Mouse (Mus musculus) kidney, postnatal 14 days (tissue): ENCODE measurements at regions not wholly inside any gene's neighbourhood (a gene's known extent, or its start where the extent isn't known, plus 50 kb on each side); places are given as distances from the start of the nearest gene placed in this dataset.

Experiments used
- DNase-seq: peaks from one replicate; pipeline ENCODE4 v3.0.0; 2022; ENCODE audit warnings: mixed read lengths

DNA sequence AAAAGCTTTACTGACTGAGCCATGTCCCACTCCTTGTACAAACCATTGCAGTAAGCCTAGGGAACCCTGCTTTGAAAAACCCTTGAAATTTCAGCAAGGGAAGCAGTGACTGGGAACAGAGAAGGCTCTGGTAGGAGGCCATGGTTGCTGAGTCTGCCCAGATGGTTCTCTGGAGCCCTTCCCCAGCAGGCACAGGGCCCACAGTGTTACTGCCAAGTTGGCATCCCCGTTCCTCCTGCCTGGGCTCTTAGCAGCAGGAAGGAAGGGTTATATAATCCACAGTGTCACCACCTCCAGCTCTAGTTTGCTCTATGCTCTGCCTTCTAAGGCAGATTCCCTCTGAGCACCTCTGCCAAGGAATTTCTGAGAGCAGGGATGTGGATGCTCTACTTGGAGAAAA is 349.4 kb upstream of the Auts2 start:
- no peak for DNase-seq

DNA sequence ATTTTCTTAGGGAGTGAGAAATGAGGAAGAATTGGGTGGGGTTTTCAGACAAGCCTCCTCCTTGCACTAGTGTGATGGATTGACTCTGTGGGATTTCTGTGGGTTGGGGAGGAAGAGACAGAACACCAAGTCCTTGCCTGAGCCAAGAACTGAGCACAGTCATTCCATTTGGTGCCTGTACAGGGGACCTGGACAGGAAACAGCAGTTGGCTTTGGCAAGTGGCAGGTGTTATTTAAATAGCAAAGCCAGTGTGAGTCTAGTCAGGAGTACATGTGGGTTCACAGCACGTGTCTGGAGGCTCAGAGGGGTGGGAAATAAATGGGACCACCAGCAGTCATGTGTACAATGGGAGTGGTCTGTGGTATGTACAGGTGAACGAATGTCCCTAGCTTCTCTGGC is 341.0 kb upstream of the Auts2 start:
- no peak for DNase-seq

DNA sequence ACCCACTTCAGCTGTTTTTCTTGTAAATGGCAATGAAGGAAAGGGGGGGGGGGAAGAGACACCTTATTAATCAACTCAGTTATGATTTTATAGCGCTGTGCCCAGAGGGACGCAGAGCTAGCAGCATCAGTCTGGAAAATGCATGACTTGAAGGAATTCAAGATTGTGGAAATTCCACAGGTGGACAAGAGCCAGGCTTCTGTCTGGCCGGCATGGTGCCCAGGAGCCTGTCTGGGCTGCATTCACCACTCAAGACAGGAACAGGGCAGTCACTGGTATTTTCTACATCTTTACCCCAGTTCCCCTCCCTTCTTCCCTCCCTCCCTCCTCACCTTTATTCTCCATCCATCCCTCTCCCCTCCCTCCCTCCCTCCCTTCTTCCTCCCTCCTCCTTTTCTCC is 339.1 kb upstream of the Auts2 start:
- DNase-seq, result peak; percentile 10

DNA sequence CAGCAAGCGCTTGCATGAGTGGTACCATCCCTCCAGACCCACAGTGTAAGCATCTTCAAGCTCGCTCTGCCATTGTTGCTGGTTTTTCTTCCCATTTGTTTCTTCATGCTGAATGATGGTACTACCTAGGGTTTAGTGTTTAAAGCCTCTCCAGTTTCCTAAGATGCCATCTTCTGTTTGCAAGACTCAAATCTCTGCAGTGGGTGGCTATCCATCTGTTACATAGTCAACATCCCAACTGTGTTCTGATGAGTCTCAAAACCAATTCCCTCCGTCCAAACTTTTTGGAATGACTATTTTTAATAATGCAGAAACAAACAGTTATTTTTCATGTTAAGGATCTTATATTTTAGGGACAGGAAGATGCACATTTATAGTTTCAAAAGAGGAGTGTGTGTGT is 338.0 kb upstream of the Auts2 start:
- DNase-seq, result no peak

DNA sequence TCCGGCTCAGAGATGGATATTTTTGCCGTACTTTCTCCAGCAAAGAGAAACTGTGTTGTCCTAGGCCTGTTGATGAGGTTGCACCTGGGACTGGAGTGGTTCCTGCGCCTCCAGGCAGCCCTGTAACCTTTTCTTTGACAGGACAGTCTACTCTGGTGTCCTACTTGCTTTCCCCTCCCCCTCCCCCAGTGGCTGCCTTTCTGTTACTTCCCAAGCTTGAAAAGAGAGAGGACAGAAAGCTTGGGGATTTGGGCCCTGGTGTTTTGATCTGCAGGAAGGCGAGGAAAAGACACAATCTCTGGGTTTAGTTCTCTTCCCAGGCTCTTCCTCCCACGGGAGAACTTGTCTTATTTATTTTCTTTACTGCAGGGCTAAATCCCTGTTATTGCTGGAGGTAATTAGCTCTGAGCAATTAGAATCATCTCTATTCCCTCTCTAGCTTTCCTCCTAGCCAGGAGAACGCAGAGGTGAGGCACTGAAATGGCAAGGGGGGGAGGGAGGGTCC is 333.2 kb upstream of the Auts2 start:
- DNase-seq, result no peak

DNA sequence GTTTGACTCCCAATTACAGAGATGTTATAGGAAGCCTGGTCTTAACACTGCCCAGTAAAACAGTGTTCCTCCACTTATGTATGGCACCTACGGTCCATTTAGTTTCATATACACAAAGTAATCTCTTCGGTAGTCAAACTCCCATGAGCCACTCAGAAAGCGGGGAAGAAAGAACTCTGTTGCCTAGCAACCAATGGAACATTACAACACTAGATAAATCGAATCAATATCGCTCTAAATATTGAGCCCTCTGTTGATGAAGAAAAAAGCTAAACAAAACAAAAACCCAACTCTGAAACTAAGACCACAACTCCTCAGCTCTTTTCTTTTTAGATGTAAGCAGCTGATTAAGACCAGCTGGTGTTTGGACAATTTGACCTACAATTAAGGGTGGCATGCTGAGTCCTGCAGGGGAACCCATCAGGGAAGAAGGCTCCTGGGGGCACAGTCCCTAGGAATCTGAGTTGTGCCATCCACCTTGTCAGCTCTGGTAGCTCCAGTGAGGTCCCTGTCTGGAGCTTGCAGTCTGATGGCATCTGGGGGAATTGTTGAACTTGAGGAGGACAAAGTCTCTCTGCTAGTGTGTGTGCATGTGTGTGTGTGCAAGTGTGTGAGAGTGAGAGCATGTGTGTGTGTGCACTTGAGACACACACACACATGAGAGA is 315.8 kb upstream of the Auts2 start:
- no peak for DNase-seq

DNA sequence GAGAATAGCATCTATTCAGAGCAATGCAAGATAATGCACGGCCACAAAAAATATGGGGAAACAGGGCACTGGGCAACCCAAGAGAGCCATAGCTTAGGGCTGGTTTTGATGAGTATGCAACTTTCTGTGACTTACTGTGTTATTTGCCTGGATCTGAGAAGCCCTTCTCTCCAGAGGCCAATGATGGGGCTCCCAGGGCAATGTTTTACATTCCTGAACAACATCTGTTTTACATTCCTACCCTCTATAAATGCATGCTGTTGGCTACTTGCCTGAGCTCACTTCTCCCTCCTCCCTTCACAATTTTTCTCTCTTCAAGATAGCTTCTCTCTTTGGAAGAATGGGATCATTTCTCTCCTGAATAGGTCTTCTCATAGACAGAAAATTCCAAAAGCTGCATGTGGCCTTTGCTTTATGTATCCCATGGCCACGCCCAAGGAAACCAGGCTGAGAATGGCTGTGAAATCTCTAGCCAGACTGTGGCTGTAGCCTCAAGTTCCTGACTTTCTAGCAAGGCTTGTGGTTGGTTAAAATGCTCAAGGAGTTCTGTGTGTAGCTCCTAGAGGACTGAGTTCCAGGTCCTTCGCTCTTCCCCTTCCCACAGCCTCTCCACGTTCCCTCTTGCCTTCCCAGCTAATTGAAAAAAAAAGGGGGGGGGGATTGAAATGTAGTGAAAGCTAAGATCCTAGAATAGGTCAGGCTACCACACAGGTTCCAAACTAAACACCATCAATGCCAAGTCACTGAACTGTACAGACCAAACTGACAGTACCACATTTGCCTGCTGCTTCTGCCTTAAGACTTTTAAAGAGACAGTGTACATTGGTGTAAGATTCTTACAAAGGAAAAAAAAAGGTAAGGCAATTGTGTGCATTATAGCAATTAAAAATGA is 312.7 kb upstream of the Auts2 start:
- DNase-seq, result no peak

DNA sequence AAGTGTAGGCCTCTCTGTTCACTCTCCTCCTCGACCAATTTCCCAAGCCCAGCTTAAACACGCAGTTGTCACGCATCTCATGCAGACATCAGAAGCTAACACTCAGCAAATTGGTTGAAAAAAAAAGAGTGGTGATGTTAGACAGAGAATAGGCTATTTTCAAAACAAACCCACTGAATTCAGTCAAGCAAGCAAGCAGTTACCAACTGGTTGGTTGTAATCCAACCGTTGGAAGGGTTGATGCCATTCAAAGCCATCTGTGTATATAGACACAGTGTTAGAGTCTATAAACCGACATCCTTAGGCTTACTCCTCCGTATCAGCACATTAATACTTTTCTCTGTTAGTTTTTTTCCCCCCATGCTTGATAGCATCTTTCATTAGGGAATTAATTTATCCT is 307.6 kb upstream of the Auts2 start:
- DNase-seq, result no peak

DNA sequence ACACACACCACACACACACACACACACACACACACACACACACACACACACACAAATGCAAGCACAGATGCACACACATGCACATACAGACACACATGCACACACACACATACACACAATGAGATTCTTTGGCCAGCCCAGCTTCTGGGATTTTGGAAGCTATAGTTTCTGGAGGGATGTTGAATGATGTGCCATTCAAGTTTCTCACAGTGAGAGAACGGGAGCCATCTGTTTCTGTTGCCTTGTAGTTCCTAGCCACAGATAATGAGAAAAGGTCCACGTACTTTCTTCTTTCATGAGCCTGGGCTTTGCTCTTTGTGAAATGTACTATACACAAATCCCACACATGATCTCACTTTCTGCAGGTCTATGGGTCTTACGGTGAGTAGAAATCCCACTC is 304.9 kb upstream of the Auts2 start:
- DNase-seq, result no peak

DNA sequence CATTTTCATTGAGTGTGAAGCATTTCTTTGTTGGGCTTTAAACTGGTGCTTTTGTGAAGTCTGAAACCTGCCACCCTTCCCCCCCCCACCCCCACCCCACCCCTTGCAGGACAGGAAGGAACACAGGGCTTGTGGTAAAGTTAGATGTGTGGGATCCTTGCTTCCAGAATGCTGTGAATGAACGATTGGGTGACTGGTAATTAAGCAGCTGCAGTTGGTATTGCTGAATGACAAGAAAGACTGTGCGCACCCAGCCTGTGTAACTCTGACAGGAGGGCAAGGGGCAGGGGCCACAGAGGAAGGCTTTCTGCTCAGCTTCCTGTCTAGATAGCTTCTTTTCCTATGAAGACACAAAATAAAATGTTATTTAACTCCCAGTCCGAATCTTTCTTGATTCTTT is 300.1 kb upstream of the Auts2 start:
- no peak for DNase-seq

DNA sequence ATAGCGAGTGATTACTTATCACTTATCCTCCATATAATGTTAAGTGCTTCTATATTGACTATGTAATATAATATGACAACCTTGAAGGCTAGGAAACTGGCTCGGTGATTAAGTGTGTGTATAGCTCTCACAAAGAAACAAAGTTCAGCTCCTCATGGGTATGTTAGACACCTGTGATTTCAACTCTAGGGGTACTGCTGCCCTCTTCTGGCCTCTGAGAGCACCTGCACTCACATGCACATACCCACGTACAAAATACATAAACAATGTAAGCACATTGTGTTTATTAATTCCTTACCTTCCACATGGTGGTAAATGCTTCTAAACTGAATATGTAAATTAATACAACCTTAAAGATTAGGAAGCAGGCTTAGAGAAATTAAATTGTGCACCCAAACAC is 298.6 kb upstream of the Auts2 start:
- no peak for DNase-seq

DNA sequence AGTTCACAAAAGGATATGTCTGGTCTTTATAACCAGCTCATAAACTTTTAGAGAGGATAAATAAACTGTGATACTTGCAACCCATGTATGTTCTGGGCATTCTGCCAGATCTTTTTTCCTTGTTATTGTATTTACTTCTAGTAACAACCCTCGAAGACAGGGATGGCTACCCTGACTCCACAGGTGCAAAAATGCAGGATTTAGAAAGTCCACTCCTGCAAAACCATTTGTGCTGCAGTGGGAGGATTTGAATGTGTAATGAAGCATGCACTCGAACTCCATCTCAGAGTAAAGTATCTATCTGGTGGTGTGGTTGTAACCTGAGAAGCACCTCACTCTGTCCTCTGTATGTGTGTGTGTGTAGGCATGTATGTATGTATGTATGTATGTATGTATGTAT is 294.3 kb upstream of the Auts2 start:
- DNase-seq, result no peak

DNA sequence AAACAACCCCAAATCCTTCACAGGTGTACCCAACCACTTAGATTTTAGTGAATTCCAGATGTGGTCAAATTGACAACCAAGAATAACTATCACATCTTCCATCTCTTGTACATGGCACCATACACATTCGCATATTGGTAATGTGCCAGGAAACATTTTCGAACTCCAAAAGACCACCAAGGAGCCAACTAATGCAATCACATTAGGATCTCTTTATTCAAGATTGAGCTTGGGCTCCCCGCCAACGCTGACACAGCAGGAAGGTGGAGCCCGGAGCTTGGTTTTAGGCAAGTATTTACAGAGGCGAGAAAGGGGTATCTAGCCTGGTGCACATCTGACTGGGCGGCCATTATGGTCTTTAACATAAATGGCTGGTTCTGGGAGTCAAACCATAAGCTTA is 285.8 kb upstream of the Auts2 start:
- no peak for DNase-seq

DNA sequence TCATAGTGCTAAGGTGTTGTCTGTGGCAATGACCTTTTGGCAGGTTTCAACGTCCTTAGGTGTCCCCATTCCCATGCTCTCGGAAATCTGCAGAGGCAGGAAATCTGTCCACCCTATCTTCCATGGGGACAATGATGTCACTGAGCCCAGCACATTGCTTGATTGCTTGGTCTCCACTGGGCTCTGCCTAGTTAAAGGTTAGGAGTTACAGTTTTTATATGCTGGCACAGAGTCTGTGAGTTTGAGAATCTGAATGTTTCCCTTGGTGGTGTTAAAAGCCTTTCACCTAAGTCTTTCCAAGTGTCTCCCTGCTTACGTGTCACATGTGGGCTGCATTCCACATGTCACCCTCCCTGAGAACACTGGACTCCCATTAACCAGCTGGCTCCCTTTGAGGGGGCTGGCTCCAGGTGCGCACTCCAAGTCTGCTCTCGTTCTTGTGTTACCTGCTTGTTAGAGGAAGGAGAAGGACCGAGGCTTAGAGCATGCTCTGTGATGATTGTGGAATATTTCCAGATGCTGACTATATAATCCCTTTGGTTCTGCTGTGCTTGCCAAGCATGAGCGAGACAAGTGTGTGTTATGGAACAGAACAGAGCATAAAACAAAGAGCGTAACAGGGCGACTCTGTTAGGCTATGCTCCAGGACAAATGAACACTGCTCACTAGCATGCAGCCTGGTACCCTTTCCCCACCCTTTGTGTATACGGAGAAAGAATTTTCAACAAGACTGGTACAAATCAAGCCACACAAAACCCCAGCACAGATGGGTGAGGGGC is 284.6 kb upstream of the Auts2 start:
- no peak for DNase-seq

DNA sequence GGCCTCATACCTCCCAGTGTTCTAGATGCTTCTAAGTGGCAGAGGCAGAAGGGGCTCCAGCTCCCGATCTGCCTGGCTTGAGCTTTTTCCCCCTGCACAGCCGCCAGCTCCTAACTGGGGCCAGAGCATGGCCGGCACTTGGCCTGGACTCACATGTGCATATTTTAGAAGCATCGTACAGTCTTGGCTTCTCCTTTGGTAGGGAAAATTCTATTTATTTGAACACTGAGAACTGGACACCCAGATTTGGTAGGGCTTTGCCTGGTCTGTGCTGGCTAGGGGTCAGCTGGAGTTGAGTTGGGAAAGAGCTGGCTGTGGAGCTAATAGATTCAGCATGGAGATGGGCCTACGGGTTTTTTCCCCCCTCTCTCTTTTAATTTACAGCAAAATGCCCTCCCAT is 282.9 kb upstream of the Auts2 start:
- DNase-seq, result no peak

DNA sequence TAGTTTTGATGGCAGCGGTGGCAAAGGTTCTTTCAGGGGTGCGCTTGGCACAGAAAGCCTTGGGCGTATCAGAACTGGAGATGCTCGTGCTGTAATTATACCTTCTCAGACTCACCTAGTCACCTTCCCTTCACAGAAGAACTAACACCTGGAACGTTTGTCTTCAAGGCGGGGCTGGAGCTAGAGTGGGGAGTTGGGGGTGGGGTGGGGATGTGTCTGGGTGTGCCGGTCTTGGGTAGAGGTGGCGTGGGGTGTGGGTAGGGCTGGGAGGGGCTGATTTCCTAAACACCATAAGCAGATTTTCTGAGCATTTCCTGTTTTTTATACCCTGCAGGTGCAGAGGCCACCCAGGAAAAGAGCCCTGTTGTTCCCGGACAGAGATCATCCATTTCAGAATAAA is 274.5 kb upstream of the Auts2 start:
- no peak for DNase-seq

DNA sequence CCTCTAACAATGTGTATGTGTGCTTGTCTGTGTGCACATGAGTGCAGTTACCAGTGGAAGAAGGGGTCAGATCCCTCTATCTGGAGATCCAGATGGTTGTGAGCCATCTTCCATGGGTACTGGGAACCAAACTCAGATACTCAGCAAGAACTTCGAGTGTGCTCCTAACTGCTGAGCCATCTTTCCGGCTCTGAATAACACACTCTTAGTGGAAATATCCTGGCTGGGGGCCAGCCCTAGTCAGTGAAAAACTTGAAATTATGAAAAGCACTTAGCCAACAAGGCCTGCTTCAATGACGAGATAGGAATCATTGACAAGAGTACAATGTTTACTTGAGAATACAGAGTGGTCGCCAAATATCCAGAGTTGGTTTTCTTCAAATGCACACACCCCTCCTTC is 266.0 kb upstream of the Auts2 start:
- DNase-seq, result no peak

DNA sequence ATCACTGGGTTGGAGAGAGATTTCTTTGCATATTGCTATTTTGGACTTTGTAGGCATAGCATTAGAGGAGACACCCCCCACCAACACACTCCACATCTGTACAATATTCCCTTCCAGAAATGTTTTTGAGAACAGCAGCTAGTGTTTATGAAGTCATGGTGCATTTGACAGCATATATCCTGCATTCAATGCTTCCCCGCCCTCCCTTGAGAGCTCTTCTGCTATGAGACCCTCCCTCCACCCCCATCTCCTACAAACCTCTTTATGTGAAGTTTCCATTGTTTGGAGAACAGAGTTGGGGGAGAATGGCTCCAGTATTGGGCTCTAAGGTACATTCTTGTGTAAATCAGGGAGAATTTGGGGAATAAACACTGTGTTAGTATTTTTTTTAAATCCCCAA is 252.9 kb upstream of the Auts2 start:
- no peak for DNase-seq

DNA sequence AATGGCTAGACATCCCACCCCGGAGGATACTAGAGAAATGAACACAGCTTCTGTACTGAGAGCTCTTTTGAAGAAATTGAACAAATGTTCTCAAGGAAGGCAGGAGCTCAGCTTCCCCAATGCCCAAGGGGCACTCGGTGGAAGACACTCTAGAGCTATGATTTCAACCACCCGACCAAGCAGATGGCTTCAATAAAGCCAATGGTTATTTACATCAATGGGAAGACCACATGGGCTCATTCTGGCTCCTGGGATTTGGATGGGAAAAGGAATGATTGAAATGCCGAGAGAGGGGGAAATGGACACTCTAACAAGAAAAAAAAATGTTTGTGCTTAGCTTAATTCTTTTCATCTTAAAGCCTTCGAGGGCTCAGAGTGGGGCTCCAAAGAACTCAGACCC is 249.3 kb upstream of the Auts2 start:
- no peak for DNase-seq

DNA sequence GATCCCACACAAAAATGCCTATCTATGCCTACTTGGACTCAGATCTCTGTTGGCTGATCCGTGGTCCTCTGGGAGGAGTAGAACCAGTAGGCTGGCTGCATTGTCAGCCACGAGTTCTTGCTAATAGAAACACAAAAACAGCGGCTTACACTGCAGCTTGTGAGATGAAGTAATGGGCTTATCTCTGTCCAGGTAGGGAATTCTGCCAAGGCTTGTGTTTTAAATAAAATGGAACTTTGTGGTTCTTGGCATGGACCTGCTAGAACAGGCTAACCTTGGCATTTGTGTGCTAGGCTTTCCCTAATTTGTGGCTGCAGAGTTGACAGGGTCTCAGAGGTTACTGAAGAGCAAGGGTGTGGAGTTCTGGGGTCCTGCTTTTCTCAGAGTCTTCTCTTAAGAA is 242.1 kb upstream of the Auts2 start:
- DNase-seq, result no peak

DNA sequence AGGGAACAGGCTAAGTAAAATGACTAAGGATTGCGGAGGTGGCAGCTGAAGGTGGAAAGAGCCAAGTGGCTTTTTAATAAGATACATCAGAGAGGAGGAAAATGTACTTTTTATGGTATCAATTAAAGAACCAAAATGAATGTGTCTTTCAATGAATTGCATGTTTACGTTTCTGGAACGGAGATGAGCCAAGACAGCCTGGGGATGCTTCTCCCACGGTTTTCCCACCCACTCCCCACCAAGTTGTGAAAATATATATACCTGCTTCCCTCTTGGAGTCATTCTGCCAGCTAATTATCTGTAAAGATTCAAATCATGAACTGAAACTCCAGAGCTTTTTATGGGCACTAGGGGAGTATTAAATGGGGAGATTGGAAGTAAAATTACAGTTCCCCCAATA is 241.6 kb upstream of the Auts2 start:
- DNase-seq, result no peak

DNA sequence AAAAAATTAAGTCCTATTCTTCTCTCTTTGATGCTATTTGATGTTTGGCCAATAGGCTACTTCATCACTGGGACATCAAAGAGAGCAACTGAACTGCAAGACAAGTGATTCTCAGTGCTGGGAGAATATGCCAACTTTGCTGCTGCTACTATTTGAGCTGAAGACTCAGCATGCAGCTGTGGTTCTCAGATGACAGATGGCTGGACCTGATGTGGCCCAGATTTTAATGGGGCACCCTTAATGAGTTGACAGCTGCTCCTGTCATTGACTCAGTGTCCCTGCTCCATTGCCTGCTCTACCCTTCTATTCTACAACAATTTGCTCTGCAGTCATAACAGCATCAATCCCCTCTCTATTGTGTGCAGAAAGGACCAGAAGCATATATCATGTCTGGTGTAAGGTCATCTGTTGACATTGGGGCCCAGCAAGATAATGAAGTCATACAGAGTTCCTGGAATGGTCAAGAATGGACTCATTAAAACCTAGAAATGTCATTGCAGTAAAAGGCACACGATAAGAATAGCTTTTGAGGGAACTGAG is 231.1 kb upstream of the Auts2 start:
- DNase-seq, result no peak

DNA sequence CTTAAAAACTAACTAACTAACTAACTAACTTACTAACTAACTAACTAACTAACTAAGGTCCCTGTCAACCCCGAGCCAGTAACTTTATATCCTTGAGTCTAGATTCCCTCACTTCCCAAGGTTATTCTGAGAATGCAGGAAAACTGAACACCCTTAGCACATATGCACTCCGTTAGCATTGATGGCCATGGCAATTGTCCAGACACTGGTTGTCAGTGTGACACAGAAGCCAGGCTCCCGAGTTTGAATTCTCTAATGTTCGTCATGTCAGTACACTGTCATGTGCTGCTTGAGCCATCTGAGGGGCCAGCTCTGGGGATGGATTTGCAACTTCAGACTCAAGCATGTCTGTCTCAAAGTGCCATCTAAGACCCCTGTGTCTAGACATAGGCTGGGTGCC is 217.3 kb upstream of the Auts2 start:
- DNase-seq, result no peak
